Mouse (Mus musculus) midbrain, embryonic 12.5 days (tissue): ENCODE data around the gene C1qc. TPM values are rescaled to one million over a fixed set of nuclear protein-coding genes. Genes with fewer than 3 reads are reported as not detected.

Experiments used
- ATAC-seq: fragments of 200-750 bp; cut with Nextera tagmentation; 2 replicates; pipeline ENCODE4 v1.8.0; 2017; ENCODE audit warnings: low read depth, moderate TSS enrichment, moderate library complexity; ENCODE audit not compliant: low FRiP score
- H3K27ac ChIP-seq: fragments of 300-500 bp; sonication (generic); replicated peaks from 2 replicates; pipeline ENCODE4 v1.5.1; 2016; ENCODE audit warnings: mild to moderate bottlenecking
- H3K27me3 ChIP-seq: fragments of 300-500 bp; sonication (generic); 2 replicates; pipeline ENCODE4 v1.6.1; 2016; ENCODE audit warnings: mild to moderate bottlenecking
- H3K36me3 ChIP-seq: fragments of 300-500 bp; sonication (generic); 2 replicates; pipeline ENCODE4 v1.6.1; 2016
- H3K4me1 ChIP-seq: fragments of 300-500 bp; sonication (generic); 2 replicates; pipeline ENCODE4 v1.6.1; 2016
- H3K4me2 ChIP-seq: fragments of 300-500 bp; sonication (generic); replicated peaks from 2 replicates; pipeline ENCODE4 v1.6.1; 2016; ENCODE audit warnings: mild to moderate bottlenecking, moderate library complexity
- H3K4me3 ChIP-seq: fragments of 300-500 bp; sonication (generic); 2 replicates; pipeline ENCODE4 v1.5.1; 2016; ENCODE audit warnings: mild to moderate bottlenecking
- H3K9ac ChIP-seq: fragments of 300-500 bp; sonication (generic); replicated peaks from 2 replicates; pipeline ENCODE4 v1.6.1; 2016; ENCODE audit warnings: mild to moderate bottlenecking, moderate library complexity
- H3K9me3 ChIP-seq: fragments of 300-500 bp; sonication (generic); 2 replicates; pipeline ENCODE4 v1.6.1; 2016; ENCODE audit warnings: mild to moderate bottlenecking
- WGBS: fragments of 180-500 bp; shearing (Covaris S2); methylation state at CpG from one replicate; pipeline ENCODE4 v1.1.7; 2016; 5-methylcytosine and 5-hydroxymethylcytosine counted together
- polyA plus RNA-seq: library from polyadenylated mRNA; unstranded; fragments of >200 nt; fragmentation: Nextera tagmentation; extraction: Ambion mirVana; gene quantifications from 2 replicates; pipeline ENCODE4 v1.2.1, GENCODE M21; 2016

C1qc gene
- polyA plus RNA-seq, 1 experiment from 2014 or later: 23.9 TPM

DNA sequence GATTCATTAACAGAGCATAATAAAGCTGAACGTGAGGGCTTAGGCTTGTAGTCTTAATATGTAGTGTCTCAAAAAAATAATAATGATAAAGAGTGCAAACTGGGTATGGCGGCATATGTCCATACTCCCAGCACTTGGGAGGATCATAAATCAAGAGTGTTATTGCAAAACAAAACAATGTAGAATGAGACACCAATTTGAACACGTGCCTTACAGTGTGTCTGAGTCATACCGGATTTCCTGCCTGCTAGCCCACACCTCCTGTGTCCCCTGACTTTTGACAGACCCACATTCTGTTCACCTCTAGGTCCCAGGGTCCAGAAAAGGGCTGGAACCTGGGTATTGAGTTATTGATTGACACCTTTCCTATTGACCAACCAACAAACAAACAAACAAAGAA is 50.8 kb downstream of the C1qc start:
- no peaks in the 10 kb centered on the region for H3K36me3 ChIP-seq

DNA sequence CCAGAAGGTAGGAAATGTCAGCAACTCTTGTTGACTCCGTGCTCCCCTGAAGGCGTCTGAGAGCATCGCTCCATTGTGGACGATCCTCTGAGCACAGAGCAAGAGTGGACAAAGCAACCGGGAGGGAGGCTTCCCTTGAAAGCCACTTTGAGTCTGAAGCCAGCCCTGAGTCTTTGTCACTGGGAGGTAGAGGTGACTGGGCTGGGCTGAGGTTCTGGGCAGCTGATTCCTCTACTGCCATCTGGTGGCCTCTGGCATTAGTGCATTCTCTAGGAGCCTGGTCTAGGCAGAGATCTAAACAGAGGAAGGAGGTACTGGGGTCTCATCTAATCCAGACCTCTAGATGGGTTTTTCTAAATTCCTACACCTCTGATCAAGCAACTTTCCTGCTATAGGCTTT is 51.8 kb downstream of the C1qc start:
- Histone ChIP-seq H3K27ac (no peak overlapping the region), H3K4me2 (0 out of 2 replicates have a peak overlapping the region, but pooled peaks have one; percentile 8), H3K9me3 (0 out of 2 replicates have a peak, but pooled peaks cover 1% of the 10 kb centered on the region), H3K4me3 (no peak overlapping the region), H3K9ac (no peak overlapping the region; the same call in 1 of the 2 replicates), H3K36me3 (no peaks in the 10 kb centered on the region), H3K4me1 (peaks cover 49% of the 10 kb centered on the region), H3K27me3 (no peaks in the 10 kb centered on the region)
- WGBS: 2% methylated on average over 5 of the region's 5 CpGs
- peak; percentile 13; the same call in 1 of the 2 replicates for ATAC-seq

More for the DNA sequence above, 50.8 kb downstream of the C1qc start:
- H3K9ac ChIP-seq: no peak overlapping the region
- H3K27ac ChIP-seq: no peak overlapping the region
- H3K4me1 ChIP-seq: peaks cover 42% of the 10 kb centered on the region
- H3K4me2 ChIP-seq: no peak overlapping the region
- ATAC-seq: no peak
- WGBS: 87% methylated on average over 4 of the region's 4 CpGs
- no peak overlapping the region for H3K4me3 ChIP-seq
- H3K27me3 ChIP-seq: no peaks in the 10 kb centered on the region
- 0 out of 2 replicates have a peak, but pooled peaks cover 2% of the 10 kb centered on the region for H3K9me3 ChIP-seq

Other genes with a start within 250 kb of the C1qc start
- gene Ephb2, start 57.1 kb downstream of the C1qc start, polyA plus RNA-seq: 39.8 and 40.0 TPM in 2 replicates
- gene C1qb, start 6.9 kb downstream of the C1qc start, polyA plus RNA-seq: 30.2 and 38.4 TPM in 2 replicates
- gene C1qa, start 5.7 kb upstream of the C1qc start, polyA plus RNA-seq: 16.3 and 17.0 TPM in 2 replicates
- 10.9 and 11.6 TPM in 2 replicates for gene Epha8, start 63.8 kb upstream of the C1qc start, polyA plus RNA-seq
- gene Zbtb40, start 155.7 kb upstream of the C1qc start, polyA plus RNA-seq: 5.9 and 7.7 TPM in 2 replicates